Mouse (Mus musculus) liver, postnatal 0 days (tissue): ENCODE data around the gene Wdr60.

Experiments
- CTCF ChIP-seq: sonication (generic); IDR thresholded peaks from 2 replicates; pipeline ENCODE4 v1.5.1; 2016; ENCODE audit warnings: antibody characterized with exemption, low read depth
- EP300 ChIP-seq: IDR thresholded peaks from 2 replicates; pipeline ENCODE4 v1.6.1; 2016; ENCODE audit warnings: antibody characterized with exemption, low read depth, mild to moderate bottlenecking

DNA sequence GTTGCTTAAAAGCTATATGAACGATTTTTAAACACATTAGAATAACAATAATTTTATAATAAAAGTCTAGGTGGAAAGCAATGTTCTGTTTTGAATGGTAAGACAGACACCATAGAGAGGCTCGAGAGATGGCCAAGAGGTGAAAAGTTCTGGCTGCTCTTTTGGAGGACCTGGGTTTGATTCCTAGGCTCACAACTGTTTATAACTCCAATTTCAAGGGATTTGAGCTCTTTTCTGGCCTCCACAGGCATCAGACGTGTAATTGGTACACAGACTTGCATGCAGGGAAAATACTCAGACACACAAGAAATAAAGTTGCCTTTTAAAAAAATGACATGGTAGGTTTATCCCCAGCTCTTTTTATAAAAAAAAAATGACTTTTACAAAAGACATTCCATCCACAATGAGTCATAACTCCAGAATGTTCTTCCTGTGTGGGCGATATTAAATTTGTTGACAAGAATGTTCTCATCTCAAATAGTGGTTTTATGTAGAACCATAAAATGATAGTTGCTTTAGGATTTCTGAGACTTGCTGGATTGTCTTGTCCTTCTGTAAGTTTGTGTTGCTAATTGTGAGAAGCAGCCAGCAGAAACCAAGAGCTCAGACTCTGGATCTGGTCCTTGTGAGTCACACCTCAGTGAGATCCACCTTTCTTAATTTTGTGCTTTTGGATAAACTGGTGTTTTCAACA is 30.9 kb upstream of the Wdr60 start:
- no peak for TF ChIP-seq CTCF
- TF ChIP-seq EP300, result no peak
